Mouse (Mus musculus) regulatory T cell (primary cell): ENCODE measurements around the gene Abcc3.

Experiments used
- in situ Hi-C: fragments of 300-600 bp; cut with MboI, MseI; formaldehyde crosslinking; loops from one replicate; pipeline ENCODE4 v1.15.1; 2025; ENCODE audit warnings: high pct_unique_total_duplicates

The Abcc3 gene

GRCm38 (mm10) chr11:94392672-94393109 lies at the start of gene Abcc3:
Abcc3 (minus strand) TSS chr11:94392997.
- in situ Hi-C loops: no loop called here

- in situ Hi-C loops: no loop called here
Observed at GRCm38 (mm10) chr11:94441752-94442151, 49.0 kb upstream of the Abcc3 start.

GRCm38 (mm10) chr11:94441122-94441521 lies 48.3 kb upstream of the Abcc3 start:
- in situ Hi-C loops: no loop called here

GRCm38 (mm10) chr11:94440421-94440820 lies 47.6 kb upstream of the Abcc3 start:
- in situ Hi-C loops: no loop called here

GRCm38 (mm10) chr11:94429011-94429651 lies 36.3 kb upstream of the Abcc3 start:
- in situ Hi-C loops: no loop called here

GRCm38 (mm10) chr11:94428091-94428835 lies 35.5 kb upstream of the Abcc3 start:
- in situ Hi-C loops: no loop called here

GRCm38 (mm10) chr11:94425656-94426055 lies 32.9 kb upstream of the Abcc3 start:
- in situ Hi-C loops: no loop called here

- in situ Hi-C loops: no loop called here
Observed at GRCm38 (mm10) chr11:94425215-94425614, 32.4 kb upstream of the Abcc3 start.

- in situ Hi-C loops: no loop called here
Observed at GRCm38 (mm10) chr11:94424380-94424779, 31.6 kb upstream of the Abcc3 start.

- in situ Hi-C loops: no loop called here
Observed at GRCm38 (mm10) chr11:94423855-94424254, 31.1 kb upstream of the Abcc3 start.

- in situ Hi-C loops: no loop called here
Observed at GRCm38 (mm10) chr11:94420991-94421390, 28.2 kb upstream of the Abcc3 start.

- in situ Hi-C loops: no loop called here
Observed at GRCm38 (mm10) chr11:94420325-94420724, 27.5 kb upstream of the Abcc3 start.

- in situ Hi-C loops: no loop called here
Observed at GRCm38 (mm10) chr11:94419004-94419727, 26.4 kb upstream of the Abcc3 start.

GRCm38 (mm10) chr11:94414042-94414441 lies 21.2 kb upstream of the Abcc3 start:
- in situ Hi-C loops: no loop called here

- in situ Hi-C loops: no loop called here
Observed at GRCm38 (mm10) chr11:94413516-94413915, 20.7 kb upstream of the Abcc3 start.

- in situ Hi-C loops: no loop called here
Observed at GRCm38 (mm10) chr11:94412998-94413469, 20.2 kb upstream of the Abcc3 start.

GRCm38 (mm10) chr11:94412562-94412961 lies 19.8 kb upstream of the Abcc3 start:
- in situ Hi-C loops: no loop called here

GRCm38 (mm10) chr11:94407803-94408321 lies 15.1 kb upstream of the Abcc3 start:
- in situ Hi-C loops: no loop called here

- in situ Hi-C loops: no loop called here
Observed at GRCm38 (mm10) chr11:94405348-94405747, 12.6 kb upstream of the Abcc3 start.

- in situ Hi-C loops: no loop called here
Observed at GRCm38 (mm10) chr11:94404641-94405260, 12.0 kb upstream of the Abcc3 start.

- in situ Hi-C loops: no loop called here
Observed at GRCm38 (mm10) chr11:94404178-94404577, 11.4 kb upstream of the Abcc3 start.

- in situ Hi-C loops: no loop called here
Observed at GRCm38 (mm10) chr11:94403757-94404156, 11.0 kb upstream of the Abcc3 start.
